Mouse (Mus musculus): ENCODE results near the gene Soga1.

DNA sequence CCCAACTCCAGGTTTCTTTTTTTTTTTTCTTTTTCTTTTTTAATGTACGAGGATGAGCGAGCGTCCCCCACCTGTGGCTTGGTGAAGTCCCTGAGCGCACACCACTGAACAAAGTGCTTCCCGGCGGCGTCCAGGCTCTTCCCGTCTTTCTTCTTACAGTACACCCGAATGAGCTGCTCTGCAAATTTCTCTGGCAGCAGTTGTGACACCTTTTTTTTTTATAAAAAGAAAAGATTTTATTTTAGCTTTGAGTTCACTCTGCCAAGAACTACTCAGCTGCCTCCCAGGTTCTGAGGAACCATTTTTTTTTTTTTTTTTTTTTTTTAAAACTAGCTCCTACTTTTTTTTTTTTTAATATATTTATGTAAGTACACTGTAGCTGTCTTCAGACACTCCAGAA is 22.6 kb upstream of the Soga1 start:
- no peak for TF ChIP-seq CTCF (IDR thresholded peaks at IDR 0.05; ENCODE audit: extremely low read depth, insufficient read depth, insufficient read length, insufficient replicate concordance)
- no peak for TF ChIP-seq POLR2A (IDR thresholded peaks at IDR 0.05; ENCODE audit: low read depth, low read length)

All from spleen, adult 2 months (tissue).